22 mouse cellular contexts compared by ENCODE assay signal in genomic region chr17:28063163-28063562, GRCm38 (mm10). TPM values are rescaled to one million over a fixed set of nuclear protein-coding genes. Genes with fewer than 3 reads are reported as not detected.
DNase-seq lines count a peak whose midpoint lies in the region; ATAC-seq and TF ChIP-seq lines count a peak whose summit lies in the region.
"Had no signal": no experiment of that assay in that cellular context is flagged by ENCODE, and none has a peak within 500 bp of the region (broad histone marks: within the 10 kb centered on the region; RNA-seq: fewer than 3 reads in every experiment).

No protein-coding gene starts in this region.

- DNase-seq in hindbrain, embryonic 10.5 days (ENCODE audit: low spot score) = no peak
- no peak for DNase-seq in hindbrain, embryonic 11.5 days (ENCODE audit: low spot score)
- DNase-seq in embryonic facial prominence, embryonic 10.5 days (ENCODE audit: low spot score) = peak; percentile 32
- DNase-seq in limb, embryonic 14.5 days (ENCODE audit: low spot score) = peak; percentile 49
- no peak for DNase-seq in right cerebral cortex, postnatal 14 days
- DNase-seq: adrenal gland, adult 8-10 months; embryo, embryonic 11 days; gastrocnemius, postnatal 14 days; heart, adult 18-20 months; kidney, adult 2 months; kidney, postnatal 10 days; right cerebral cortex, adult 18-20 months; spleen, adult 18-20 months; thymus, adult 18-20 months; thymus, postnatal 4 days had no signal

- no peak for ATAC-seq in hindbrain, embryonic 11.5 days (ENCODE audit: low FRiP score)
- no peak for ATAC-seq in embryonic facial prominence, embryonic 13.5 days (ENCODE audit: insufficient number of reproducible peaks, insufficient read depth, low FRiP score, low TSS enrichment, low read depth)
- ATAC-seq in limb, embryonic 14.5 days (ENCODE audit: low FRiP score, low read depth) = peak; percentile 31; the same call in 1 of the 2 replicates
- ATAC-seq in heart, embryonic 12.5 days (ENCODE audit: insufficient number of reproducible peaks, low FRiP score) = no peak
- ATAC-seq: inflammation-experienced regulatory T-cells, adult 6 months; midbrain, embryonic 16.5 days; Patski had no signal

- no peak for TF ChIP-seq POLR2A in limb, embryonic 14.5 days (IDR thresholded peaks at IDR 0.05; ENCODE audit: borderline replicate concordance, extremely low read depth, insufficient read depth, insufficient read length)

- peaks cover 30% of the 10 kb centered on the region for H3K4me1 ChIP-seq in hindbrain, embryonic 10.5 days (replicated peaks)
- no peaks in the 10 kb centered on the region for H3K4me1 ChIP-seq in hindbrain, embryonic 11.5 days (replicated peaks; ENCODE audit: control insufficient read depth, insufficient read depth, low read length)
- H3K4me1 ChIP-seq in embryonic facial prominence, embryonic 10.5 days = peaks cover 48% of the 10 kb centered on the region
- peaks cover 40% of the 10 kb centered on the region for H3K4me1 ChIP-seq in embryonic facial prominence, embryonic 13.5 days
- peaks cover 17% of the 10 kb centered on the region; the same call in 1 of the 2 replicates for H3K4me1 ChIP-seq in limb, embryonic 14.5 days (ENCODE audit: control insufficient read depth, insufficient read depth, low read length)
- peaks cover 10% of the 10 kb centered on the region; the same call in 1 of the 2 replicates for H3K4me1 ChIP-seq in heart, embryonic 12.5 days (replicated peaks)
- H3K4me1 ChIP-seq: liver, embryonic 15.5 days had no signal

- H3K27me3 ChIP-seq in hindbrain, embryonic 10.5 days (ENCODE audit: insufficient read depth, poor library complexity, severe bottlenecking) = no peaks in the 10 kb centered on the region
- H3K27me3 ChIP-seq in hindbrain, embryonic 11.5 days (ENCODE audit: control insufficient read depth, insufficient read depth, low read length) = no peaks in the 10 kb centered on the region
- no peaks in the 10 kb centered on the region for H3K27me3 ChIP-seq in embryonic facial prominence, embryonic 10.5 days (replicated peaks; ENCODE audit: low read depth, poor library complexity, severe bottlenecking)
- H3K27me3 ChIP-seq in embryonic facial prominence, embryonic 13.5 days = no peaks in the 10 kb centered on the region
- H3K27me3 ChIP-seq in limb, embryonic 14.5 days (ENCODE audit: control insufficient read depth, insufficient read depth, low read length) = no peaks in the 10 kb centered on the region
- 0 out of 2 replicates have a peak, but pooled peaks cover 5% of the 10 kb centered on the region for H3K27me3 ChIP-seq in heart, embryonic 12.5 days (replicated peaks)
- H3K27me3 ChIP-seq: liver, embryonic 15.5 days; Patski had no signal

- 78% methylated on average over 6 of the region's 6 CpGs for WGBS in hindbrain, embryonic 10.5 days
- 82% methylated on average over 6 of the region's 6 CpGs for WGBS in hindbrain, embryonic 11.5 days
- WGBS in embryonic facial prominence, embryonic 10.5 days = 57% methylated on average over 6 of the region's 6 CpGs
- 23% methylated on average over 6 of the region's 6 CpGs for WGBS in embryonic facial prominence, embryonic 13.5 days
- WGBS in limb, embryonic 14.5 days = 37% methylated on average over 6 of the region's 6 CpGs
- 71% methylated on average over 6 of the region's 6 CpGs for WGBS in heart, embryonic 12.5 days

- no peak overlapping the region for H3K9ac ChIP-seq in hindbrain, embryonic 11.5 days (ENCODE audit: low read depth, low read length)
- peak overlapping the region; percentile 46; the same call in 1 of the 2 replicates for H3K9ac ChIP-seq in embryonic facial prominence, embryonic 13.5 days
- H3K9ac ChIP-seq in limb, embryonic 14.5 days (ENCODE audit: low read depth, low read length, severe bottlenecking) = no peak overlapping the region
- no peak overlapping the region for H3K9ac ChIP-seq in heart, embryonic 12.5 days
- H3K9ac ChIP-seq: liver, embryonic 15.5 days had no signal

- no peaks in the 10 kb centered on the region for H3K9me3 ChIP-seq in hindbrain, embryonic 10.5 days
- H3K9me3 ChIP-seq in hindbrain, embryonic 11.5 days (ENCODE audit: control insufficient read depth, low read length) = no peaks in the 10 kb centered on the region
- no peaks in the 10 kb centered on the region for H3K9me3 ChIP-seq in embryonic facial prominence, embryonic 10.5 days
- no peaks in the 10 kb centered on the region for H3K9me3 ChIP-seq in embryonic facial prominence, embryonic 13.5 days
- H3K9me3 ChIP-seq in limb, embryonic 14.5 days (ENCODE audit: control insufficient read depth, low read length) = no peaks in the 10 kb centered on the region
- H3K9me3 ChIP-seq in heart, embryonic 12.5 days (replicated peaks) = no peaks in the 10 kb centered on the region
- H3K9me3 ChIP-seq: liver, embryonic 15.5 days had no signal

- H3K27ac ChIP-seq in hindbrain, embryonic 10.5 days = 0 out of 2 replicates have a peak overlapping the region, but pooled peaks have one; percentile 50
- H3K27ac ChIP-seq in hindbrain, embryonic 11.5 days (ENCODE audit: low read depth, low read length) = no peak overlapping the region
- peak overlapping the region; percentile 72 for H3K27ac ChIP-seq in embryonic facial prominence, embryonic 10.5 days (replicated peaks)
- H3K27ac ChIP-seq in embryonic facial prominence, embryonic 13.5 days = peak overlapping the region; percentile 82
- peak overlapping the region; percentile 28; the same call in 1 of the 2 replicates for H3K27ac ChIP-seq in limb, embryonic 14.5 days (replicated peaks; ENCODE audit: low read depth, low read length)
- H3K27ac ChIP-seq in heart, embryonic 12.5 days (ENCODE audit: poor library complexity, severe bottlenecking) = no peak overlapping the region
- H3K27ac ChIP-seq: layer of hippocampus, adult 2 months; liver, embryonic 15.5 days had no signal

- H3K4me3 ChIP-seq in hindbrain, embryonic 10.5 days = no peak overlapping the region
- H3K4me3 ChIP-seq in hindbrain, embryonic 11.5 days (ENCODE audit: low read depth, low read length) = no peak overlapping the region
- no peak overlapping the region for H3K4me3 ChIP-seq in embryonic facial prominence, embryonic 10.5 days
- no peak overlapping the region for H3K4me3 ChIP-seq in embryonic facial prominence, embryonic 13.5 days
- H3K4me3 ChIP-seq in limb, embryonic 14.5 days (replicated peaks; ENCODE audit: low read length) = no peak overlapping the region
- H3K4me3 ChIP-seq in heart, embryonic 12.5 days = no peak overlapping the region
- H3K4me3 ChIP-seq: layer of hippocampus, adult 2 months; liver, embryonic 15.5 days had no signal

- peaks cover 30% of the 10 kb centered on the region for H3K36me3 ChIP-seq in hindbrain, embryonic 10.5 days
- 0 out of 2 replicates have a peak, but pooled peaks cover 3% of the 10 kb centered on the region for H3K36me3 ChIP-seq in hindbrain, embryonic 11.5 days (ENCODE audit: control insufficient read depth, insufficient read depth, low read length)
- H3K36me3 ChIP-seq in embryonic facial prominence, embryonic 10.5 days (replicated peaks) = peaks cover 27% of the 10 kb centered on the region
- H3K36me3 ChIP-seq in embryonic facial prominence, embryonic 13.5 days = peaks cover 22% of the 10 kb centered on the region
- peaks cover 13% of the 10 kb centered on the region for H3K36me3 ChIP-seq in limb, embryonic 14.5 days (ENCODE audit: control insufficient read depth, insufficient read depth, low read length)
- peaks cover 42% of the 10 kb centered on the region for H3K36me3 ChIP-seq in heart, embryonic 12.5 days

- no peak overlapping the region for H3K4me2 ChIP-seq in hindbrain, embryonic 11.5 days (replicated peaks; ENCODE audit: low read depth, low read length)
- H3K4me2 ChIP-seq in embryonic facial prominence, embryonic 13.5 days = peak overlapping the region; percentile 18
- no peak overlapping the region for H3K4me2 ChIP-seq in limb, embryonic 14.5 days (replicated peaks; ENCODE audit: low read depth, low read length, severe bottlenecking)
- no peak overlapping the region for H3K4me2 ChIP-seq in heart, embryonic 12.5 days
- H3K4me2 ChIP-seq: liver, embryonic 15.5 days had no signal

RNA-seq across cellular contexts. Expression of gene Tcp11, which starts 17.3 kb away (rescaled TPM):
- 1.1 and 2.8 TPM in 2 replicates for polyA plus RNA-seq in hindbrain, embryonic 10.5 days (2016; fragmentation: Nextera tagmentation; extraction: Ambion mirVana)
- 0.99 and 1.3 TPM in 2 replicates for polyA plus RNA-seq in hindbrain, embryonic 11.5 days (2014; fragmentation: Nextera tagmentation; extraction: Ambion mirVana)
- polyA plus RNA-seq in embryonic facial prominence, embryonic 10.5 days (2016; fragmentation: Nextera tagmentation; extraction: Ambion mirVana) = 0.54 and 0.83 TPM in 2 replicates
- polyA plus RNA-seq in embryonic facial prominence, embryonic 13.5 days (2015; fragmentation: Nextera tagmentation; extraction: Ambion mirVana) = 1.9 and 2.1 TPM in 2 replicates
- polyA plus RNA-seq in limb, embryonic 14.5 days (2012; rRNA removed) = 2.8 and 3.6 TPM in 2 replicates
- polyA plus RNA-seq in limb, embryonic 14.5 days (2014; fragmentation: Nextera tagmentation; extraction: Ambion mirVana) = 0.70 and 1.0 TPM in 2 replicates
- 0.23 and 1.1 TPM in 2 replicates for polyA plus RNA-seq in heart, embryonic 12.5 days (2016; fragmentation: Nextera tagmentation; extraction: Ambion mirVana)

Comparison
In these comparisons a context has a peak if more than half of its experiments do, and no peak if none do; other contexts are left out.
1. H3K27ac ChIP-seq: peak in hindbrain, embryonic 10.5 days (single experiment), embryonic facial prominence, embryonic 10.5 days (single experiment), embryonic facial prominence, embryonic 13.5 days (single experiment) and limb, embryonic 14.5 days (single experiment); none in hindbrain, embryonic 11.5 days (single experiment) and heart, embryonic 12.5 days (single experiment).
2. DNase-seq: peak in embryonic facial prominence, embryonic 10.5 days (single experiment) and limb, embryonic 14.5 days (single experiment); none in hindbrain, embryonic 10.5 days (single experiment), hindbrain, embryonic 11.5 days (single experiment) and right cerebral cortex, postnatal 14 days (single experiment).